ENCODE assay signal across 9 mouse cellular contexts in genomic region chr14:62607791-62608196, GRCm38 (mm10). TPM values are rescaled to one million over a fixed set of nuclear protein-coding genes. Genes with fewer than 3 reads are reported as not detected.
A peak's percentile ranks its signal among the peaks of the same experiment; 100 is the strongest.
DNase-seq lines count a peak whose midpoint lies in the region; ATAC-seq and TF ChIP-seq lines count a peak whose summit lies in the region.
"Had no signal": no experiment of that assay in that cellular context is flagged by ENCODE, and none has a peak within 500 bp of the region (broad histone marks: within the 10 kb centered on the region; RNA-seq: fewer than 3 reads in every experiment).

No protein-coding gene starts in this region.

- H3K4me1 ChIP-seq in lung, embryonic 14.5 days (ENCODE audit: insufficient read depth), result no peaks in the 10 kb centered on the region
- H3K4me1 ChIP-seq in kidney, embryonic 14.5 days (ENCODE audit: control insufficient read depth, insufficient read depth, low read length), result no peaks in the 10 kb centered on the region

- ATAC-seq in lung, embryonic 14.5 days (ENCODE audit: insufficient read depth), result no peak
- ATAC-seq in cerebellum, adult (ENCODE audit: insufficient number of reproducible peaks, low FRiP score, low TSS enrichment), result 0 out of 2 replicates have a peak, but pooled peaks have one; percentile 71
- no peak for ATAC-seq in kidney, embryonic 14.5 days (ENCODE audit: low FRiP score, low TSS enrichment)

- no peak overlapping the region for H3K4me3 ChIP-seq in lung, embryonic 14.5 days (ENCODE audit: low read depth, low read length)
- no peak overlapping the region for H3K4me3 ChIP-seq in kidney, embryonic 14.5 days (ENCODE audit: low read length)

- WGBS in lung, embryonic 14.5 days, result 64% methylated on average over 8 of the region's 8 CpGs
- 71% methylated on average over 8 of the region's 8 CpGs for WGBS in kidney, embryonic 14.5 days

- intact Hi-C loops in gastrocnemius, postnatal 14 days (cut with DNase I; ENCODE audit: low total_unique reads), result loop anchor here (5.0 kb wide), 1 partner anchor 115 kb away; no protein-coding TSS in a partner anchor

- H3K9me3 ChIP-seq in lung, embryonic 14.5 days (ENCODE audit: low read depth, low read length), result no peaks in the 10 kb centered on the region
- H3K9me3 ChIP-seq in kidney, embryonic 14.5 days (ENCODE audit: control insufficient read depth, low read length), result no peaks in the 10 kb centered on the region

- no peak overlapping the region for H3K4me2 ChIP-seq in lung, embryonic 14.5 days
- no peak overlapping the region for H3K4me2 ChIP-seq in kidney, embryonic 14.5 days (replicated peaks; ENCODE audit: low read depth, low read length)

- H3K27ac ChIP-seq in lung, embryonic 14.5 days (ENCODE audit: low read depth), result no peak overlapping the region
- no peak overlapping the region for H3K27ac ChIP-seq in kidney, embryonic 14.5 days (ENCODE audit: low read depth, low read length)

- peak; percentile 14 for DNase-seq in gastrocnemius, postnatal 14 days
- DNase-seq in gastrocnemius, postnatal 4 days (ENCODE audit: low spot score in 2 of 2), result no peak
- peak; percentile 42 for DNase-seq in lung, embryonic 14.5 days
- DNase-seq in lung, postnatal 14 days, result no peak
- DNase-seq in layer of hippocampus, postnatal 10 days (ENCODE audit: low spot score in 2 of 2), result peak; percentile 54 to 67
- no peak for DNase-seq in urinary bladder, adult 18-20 months (ENCODE audit: low spot score in 2 of 2)

- no peaks in the 10 kb centered on the region for H3K27me3 ChIP-seq in lung, embryonic 14.5 days (ENCODE audit: insufficient read depth, low read length)
- H3K27me3 ChIP-seq in kidney, embryonic 14.5 days (ENCODE audit: control insufficient read depth, insufficient read depth, low read length), result no peaks in the 10 kb centered on the region

- H3K9ac ChIP-seq in lung, embryonic 14.5 days, result no peak overlapping the region
- no peak overlapping the region for H3K9ac ChIP-seq in kidney, embryonic 14.5 days (ENCODE audit: low read depth, low read length)

- peak; percentile 47 for TF ChIP-seq CTCF in lung, embryonic 14.5 days (IDR thresholded peaks at IDR 0.05; ENCODE audit: low read depth)

- no peaks in the 10 kb centered on the region for H3K36me3 ChIP-seq in lung, embryonic 14.5 days (ENCODE audit: insufficient read depth)
- no peaks in the 10 kb centered on the region for H3K36me3 ChIP-seq in kidney, embryonic 14.5 days (ENCODE audit: control insufficient read depth, insufficient read depth, low read length)

RNA-seq across cellular contexts. Expression of gene Gm4131, which starts 41.1 kb away (rescaled TPM):
- total RNA-seq in gastrocnemius, postnatal 14 days (2021), result not detected
- not detected for total RNA-seq in gastrocnemius, postnatal 4 days (2021)
- not detected in 2 replicates for polyA plus RNA-seq in lung, embryonic 14.5 days (2014; fragmentation: Nextera tagmentation; extraction: Ambion mirVana)
- not detected for total RNA-seq in layer of hippocampus, postnatal 10 days (2021)
- not detected in 2 replicates for polyA plus RNA-seq in kidney, embryonic 14.5 days (2014; fragmentation: Nextera tagmentation; extraction: Ambion mirVana)
- total RNA-seq: left cerebral cortex, postnatal 25 days had no signal

RNA-seq across cellular contexts. Expression of gene Fam124a, which starts 52.3 kb away (rescaled TPM):
- total RNA-seq in gastrocnemius, postnatal 14 days (2021), result 1 to 10 TPM; 2.7 to 2.9 TPM
- total RNA-seq in gastrocnemius, postnatal 4 days (2021), result 1 to 10 TPM; 4.1 to 4.3 TPM
- polyA plus RNA-seq in lung, embryonic 14.5 days (2014; fragmentation: Nextera tagmentation; extraction: Ambion mirVana), result 3.3 and 4.3 TPM in 2 replicates
- total RNA-seq in layer of hippocampus, postnatal 10 days (2021), result 10 to 100 TPM; 39.5 to 43.6 TPM
- 5.2 and 5.9 TPM in 2 replicates for polyA plus RNA-seq in kidney, embryonic 14.5 days (2014; fragmentation: Nextera tagmentation; extraction: Ambion mirVana)

RNA-seq across cellular contexts. Expression of gene Serpine3, which starts 55.7 kb away (rescaled TPM):
- total RNA-seq in gastrocnemius, postnatal 14 days (2021), result not detected
- not detected for total RNA-seq in gastrocnemius, postnatal 4 days (2021)
- not detected in 2 replicates for polyA plus RNA-seq in lung, embryonic 14.5 days (2014; fragmentation: Nextera tagmentation; extraction: Ambion mirVana)
- total RNA-seq in layer of hippocampus, postnatal 10 days (2021), result not detected
- not detected in 2 replicates for polyA plus RNA-seq in kidney, embryonic 14.5 days (2014; fragmentation: Nextera tagmentation; extraction: Ambion mirVana)
- total RNA-seq: left cerebral cortex, postnatal 25 days had no signal

Comparison
In these comparisons a context has a peak if more than half of its experiments do, and no peak if none do; other contexts are left out.
1. DNase-seq: peak in gastrocnemius, postnatal 14 days (single experiment), lung, embryonic 14.5 days (single experiment) and layer of hippocampus, postnatal 10 days (2 of 2); none in gastrocnemius, postnatal 4 days (0 of 2), lung, postnatal 14 days (single experiment) and urinary bladder, adult 18-20 months (0 of 2).
2. RNA of gene Fam124a, which starts 52.3 kb away (total RNA-seq): 39.5 to 43.6 TPM in layer of hippocampus, postnatal 10 days; 4.1 to 4.3 TPM in gastrocnemius, postnatal 4 days and 2.7 to 2.9 TPM in gastrocnemius, postnatal 14 days; every median in the first group is over 4 times any median in the second.